Mouse (Mus musculus): ENCODE measurements around the gene Khdc3.
"Not testable (repeated sequence)": the region's sequence is repeated elsewhere in the genome, so short reads cannot be mapped to it uniquely, and the experiment has no call there.

Khdc3 gene

DNA sequence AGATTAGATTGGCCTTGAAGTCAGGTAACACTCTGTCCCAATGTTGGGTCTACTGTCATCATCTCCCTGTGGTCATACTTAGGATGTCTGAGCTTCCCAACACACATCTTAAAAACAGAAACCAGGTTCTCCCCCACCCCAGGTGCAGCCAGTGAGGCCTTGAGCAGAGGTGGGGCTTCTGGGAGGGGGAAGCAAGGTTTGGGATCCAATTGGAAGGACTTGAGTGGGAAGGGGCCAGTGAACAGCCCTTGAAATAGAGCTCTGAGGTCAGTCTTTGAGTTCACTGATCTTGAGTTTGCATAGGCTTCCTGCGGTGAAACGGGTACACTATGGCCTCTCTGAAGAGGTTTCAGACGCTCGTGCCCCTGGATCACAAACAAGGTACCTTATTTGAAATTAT lies 545 bp downstream of the Khdc3 start, which contains the start of gene Gm20509:
Gene Gm20509 (plus strand): TSS at position 290 of the 400 bp plus-strand sequence.
- no peak for DNase-seq (ENCODE audit: low spot score in 2 of 2)

GRCm38 (mm10) chr9:73103159-73103879 lies 1.7 kb downstream of the Khdc3 start:
- peak in 1 of 2 experiments; percentile 16 for DNase-seq (ENCODE audit: low spot score in 2 of 2)

DNA sequence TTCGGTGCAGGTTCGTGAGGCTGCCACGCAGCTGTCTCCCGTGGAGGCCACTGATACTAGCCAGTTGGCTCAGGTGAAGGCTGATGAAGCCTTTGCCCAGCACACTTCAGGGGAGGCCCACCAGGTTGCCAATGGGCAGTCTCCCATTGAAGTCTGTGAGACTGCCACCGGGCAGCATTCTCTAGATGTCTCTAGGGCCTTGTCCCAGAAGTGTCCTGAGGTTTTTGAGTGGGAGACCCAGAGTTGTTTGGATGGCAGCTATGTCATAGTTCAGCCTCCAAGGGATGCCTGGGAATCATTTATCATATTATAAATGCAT lies 2.2 kb downstream of the Khdc3 start:
- no peak for DNase-seq (ENCODE audit: low spot score in 2 of 2)

DNA sequence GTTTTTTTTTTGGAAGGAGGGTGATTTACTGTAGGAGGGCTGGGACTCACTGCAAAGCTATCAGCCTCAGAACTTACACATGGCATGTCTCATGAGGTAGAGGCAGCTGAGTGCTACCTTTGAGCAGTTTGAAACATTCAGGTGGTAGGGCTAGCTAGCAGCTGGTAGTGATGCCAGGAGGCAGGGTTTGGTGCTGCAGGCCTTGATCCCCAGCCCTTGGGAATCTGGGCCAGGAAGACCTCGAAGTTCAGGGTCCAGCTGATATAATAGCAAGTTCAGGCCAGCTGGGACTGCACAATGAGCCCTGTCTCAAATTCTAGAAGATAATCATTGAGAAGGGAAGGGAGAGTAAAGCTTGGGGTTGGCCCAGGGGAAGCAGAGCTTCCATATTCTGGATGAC lies 3.5 kb downstream of the Khdc3 start:
- DNase-seq (ENCODE audit: low spot score in 2 of 2) = no peak

DNA sequence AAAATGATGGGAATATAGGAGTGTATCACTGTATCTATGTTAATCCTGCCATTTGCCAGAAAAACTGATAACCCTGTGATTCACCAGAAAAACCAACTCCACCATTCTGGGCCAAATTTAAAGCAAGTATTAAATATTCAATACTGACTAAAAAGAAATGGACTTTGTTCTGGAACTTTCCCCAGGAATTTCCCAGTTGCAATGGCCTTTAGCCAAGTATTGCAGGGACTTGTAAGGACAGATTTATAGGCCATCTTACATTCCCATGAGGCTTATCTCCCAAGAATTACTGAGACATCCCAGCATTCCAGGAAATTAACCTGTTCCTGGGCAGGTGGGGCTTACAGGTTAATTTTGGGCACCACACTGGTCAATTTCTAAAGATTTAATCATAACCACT lies 4.1 kb downstream of the Khdc3 start:
- no peak for DNase-seq (ENCODE audit: low spot score in 2 of 2)

GRCm38 (mm10) chr9:73112919-73113906 lies 11.6 kb downstream of the Khdc3 start, which contains the start of gene Rsl24d1:
Gene Rsl24d1, plus strand, starts transcription at chr9:73113426.
- DNase-seq (ENCODE audit: low spot score in 2 of 2) = peak; percentile 90 to 95

DNA sequence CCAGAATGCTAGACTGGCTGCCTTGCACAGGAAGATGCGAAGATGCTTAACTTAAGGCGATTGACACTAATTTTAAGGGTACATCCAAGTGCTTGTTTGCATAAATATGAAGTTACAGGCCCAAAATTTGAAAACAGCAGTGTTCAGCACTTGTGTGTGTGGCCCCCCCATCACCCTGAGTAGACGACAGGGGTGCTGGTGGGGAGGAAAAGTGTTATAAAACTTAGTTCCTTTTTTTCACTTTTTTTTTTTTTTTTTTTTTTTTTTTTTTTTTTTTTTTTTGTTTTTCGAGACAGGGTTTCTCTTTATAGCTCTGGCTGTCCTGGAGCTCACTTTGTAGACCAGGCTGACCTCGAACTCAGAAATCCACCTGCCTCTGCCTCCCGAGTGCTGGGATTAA lies 15.1 kb downstream of the Khdc3 start:
- DNase-seq (ENCODE audit: low spot score in 2 of 2) = not testable (repeated sequence)

GRCm38 (mm10) chr9:73118012-73118411 lies 16.4 kb downstream of the Khdc3 start:
- DNase-seq (ENCODE audit: low spot score in 2 of 2) = no peak

DNA sequence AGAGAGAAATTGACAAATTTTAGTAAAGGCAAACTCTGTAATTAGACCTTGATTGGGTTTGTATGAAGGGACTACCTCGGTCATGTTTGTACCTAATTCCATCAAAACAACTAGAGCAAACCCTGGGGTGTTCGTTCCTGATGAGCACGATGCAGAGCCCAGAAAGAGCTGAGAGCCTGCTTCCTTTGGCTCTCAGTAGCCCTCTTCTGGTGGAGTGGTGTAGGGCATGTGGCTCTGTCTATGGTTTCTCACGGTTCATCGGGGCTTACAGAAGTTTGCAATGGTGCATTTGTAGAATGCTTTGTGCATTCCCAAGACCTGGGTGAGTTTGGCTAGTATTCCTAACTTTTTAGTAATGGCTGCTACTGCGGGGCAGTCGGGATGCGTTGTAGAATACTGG lies 20.1 kb downstream of the Khdc3 start:
- DNase-seq (ENCODE audit: low spot score in 2 of 2) = peak; percentile 17 to 39

- no peak for DNase-seq (ENCODE audit: low spot score in 2 of 2)
These were observed 23.5 kb downstream of the Khdc3 start for GRCm38 (mm10) chr9:73125043-73125570.

- no peak for DNase-seq (ENCODE audit: low spot score in 2 of 2)
These were observed 25.8 kb downstream of the Khdc3 start for GRCm38 (mm10) chr9:73127457-73127856.

- no peak for DNase-seq (ENCODE audit: low spot score in 2 of 2)
These were observed 28.2 kb downstream of the Khdc3 start for GRCm38 (mm10) chr9:73129875-73130274.

GRCm38 (mm10) chr9:73130529-73130928 lies 28.9 kb downstream of the Khdc3 start:
- no peak for DNase-seq (ENCODE audit: low spot score in 2 of 2)

DNA sequence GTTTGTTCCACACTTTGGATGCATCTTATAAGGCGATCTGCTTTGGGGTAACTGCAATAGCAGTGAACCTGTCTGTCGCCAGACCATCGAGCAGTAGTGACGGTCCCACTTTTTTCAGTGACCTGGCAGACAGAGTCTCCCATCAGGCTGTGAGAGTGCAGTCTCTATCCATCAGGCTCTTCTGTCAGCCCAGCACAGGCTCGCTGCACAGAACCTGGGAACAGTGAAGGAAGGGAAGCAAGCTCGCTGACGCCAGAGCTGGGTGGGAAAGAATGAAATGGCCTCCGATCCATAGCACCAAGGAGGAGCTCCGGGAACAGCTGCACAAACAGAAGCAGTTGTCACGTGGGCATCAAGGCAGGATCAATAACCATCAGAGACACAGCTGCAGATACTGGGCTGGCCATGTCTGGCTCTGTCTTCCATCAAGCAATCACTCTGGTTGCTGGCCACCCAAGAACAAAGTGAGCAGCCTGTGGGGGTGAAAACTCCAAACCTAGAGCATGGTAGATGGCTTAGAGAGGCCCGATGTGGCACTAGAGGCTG lies 35.8 kb downstream of the Khdc3 start:
- no peak for DNase-seq (ENCODE audit: low spot score in 2 of 2)

All from frontal cortex, postnatal 36 days (tissue).